Mouse (Mus musculus): Measurements from ENCODE around the gene Paxbp1. TPM values are rescaled to one million over a fixed set of nuclear protein-coding genes. Genes with fewer than 3 reads are reported as not detected.

Paxbp1 gene
- polyA plus RNA-seq, 1 experiment from 2014 or later, result 85.5 TPM

DNA sequence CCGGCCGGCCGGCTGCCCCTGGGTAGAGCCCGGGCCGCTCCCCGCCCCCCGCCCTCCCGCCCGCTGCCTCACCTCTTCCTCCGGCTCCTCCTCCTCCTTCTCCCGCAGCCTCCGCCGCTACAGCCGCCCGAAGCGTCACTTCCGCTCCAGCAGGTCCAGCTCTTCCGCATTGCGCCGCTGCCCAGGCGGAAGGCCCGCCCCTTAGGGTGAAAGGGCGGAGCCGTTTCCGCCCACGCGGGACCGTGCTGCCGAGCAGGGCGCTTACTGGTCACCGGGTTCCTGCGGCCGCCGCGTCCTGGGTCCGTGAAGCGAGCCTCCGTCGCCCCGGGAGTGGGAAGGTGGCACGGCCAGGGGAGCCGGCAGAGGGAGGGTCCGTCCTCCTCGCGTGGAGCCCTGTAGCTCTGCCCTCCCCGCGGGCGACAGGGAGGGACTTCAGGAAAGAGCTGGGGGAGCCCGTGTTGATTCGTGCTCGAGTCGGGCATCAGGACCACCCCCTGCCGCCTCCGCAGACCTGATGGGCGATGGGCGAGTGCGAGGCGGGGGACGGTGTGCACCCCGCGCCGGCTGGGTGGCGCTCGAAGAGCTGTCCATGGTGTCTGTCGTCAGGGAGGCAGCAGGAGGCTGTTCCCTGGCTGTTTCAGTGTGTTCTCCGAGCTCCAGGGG, 33.2 kb downstream of the Paxbp1 start, which contains the start of gene Synj1:
TSS of gene Synj1 (minus strand) at position 288 of the 663 bp plus-strand sequence.
- WGBS, result under 1% methylated on average over 64 of the region's 66 CpGs

GRCm38 (mm10) chr16:91010581-91011020, 33.7 kb downstream of the Paxbp1 start:
- Histone ChIP-seq H3K4me3 (replicated peaks) (peak overlapping the region; percentile 89), H3K4me1 (replicated peaks) (peaks cover 33% of the 10 kb centered on the region), H3K9me3 (no peaks in the 10 kb centered on the region), H3K9ac (replicated peaks) (peak overlapping the region; percentile 88), H3K4me2 (replicated peaks) (peak overlapping the region; percentile 69), H3K27ac (peak overlapping the region; percentile 95), H3K36me3 (peaks cover 13% of the 10 kb centered on the region), H3K27me3 (no peaks in the 10 kb centered on the region)
- no peak for ATAC-seq
- under 1% methylated on average over 42 of the region's 42 CpGs for whole genome bisulfite sequencing

More for the DNA sequence above, 33.2 kb downstream of the Paxbp1 start, which contains the start of gene Synj1:
- Histone ChIP-seq H3K4me2 (replicated peaks) (peak within 1 kb of the TSS; percentile 69), H3K9ac (replicated peaks) (peak within 1 kb of the TSS; percentile 88), H3K4me1 (replicated peaks) (peaks cover 33% of the 10 kb centered on the region), H3K36me3 (peaks cover 19% of the 10 kb centered on the region), H3K4me3 (replicated peaks) (peak within 1 kb of the TSS; percentile 89), H3K9me3 (no peaks in the 10 kb centered on the region), H3K27ac (peak within 1 kb of the TSS; percentile 95), H3K27me3 (no peaks in the 10 kb centered on the region)
- ATAC-seq, result peak; percentile 97

DNA sequence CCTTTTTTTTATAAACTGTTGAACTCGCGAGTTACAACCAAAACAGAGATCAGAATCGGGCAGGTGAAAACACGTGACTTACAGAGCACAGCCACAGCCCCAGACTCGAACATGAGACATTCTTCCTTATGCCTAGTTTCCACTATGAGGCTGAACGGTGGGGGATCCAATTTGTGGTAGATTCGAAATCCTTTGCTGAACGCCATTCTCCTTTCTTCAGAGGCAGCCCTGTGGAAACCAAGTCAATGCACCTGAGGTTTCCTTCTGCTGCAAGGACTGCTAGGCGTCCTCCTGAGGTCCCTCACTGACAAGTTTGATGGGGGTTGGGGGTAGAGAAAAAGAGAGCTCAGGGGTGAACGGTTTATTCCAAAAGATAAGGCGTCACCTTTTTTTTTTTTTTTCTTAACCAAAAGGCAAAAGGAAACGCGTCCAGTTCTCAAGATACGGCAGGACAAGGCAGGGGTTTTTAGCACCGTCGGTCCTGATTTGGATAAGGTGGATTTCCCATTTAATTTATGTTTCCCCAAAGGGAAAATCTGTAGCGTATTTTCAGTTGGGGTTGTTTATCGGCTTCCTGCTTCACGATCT, 34.3 kb downstream of the Paxbp1 start:
- Histone ChIP-seq H3K4me2 (replicated peaks) (peak overlapping the region; percentile 69), H3K4me3 (replicated peaks) (peak overlapping the region; percentile 89), H3K9me3 (no peaks in the 10 kb centered on the region), H3K27ac (peak overlapping the region; percentile 95), H3K36me3 (peaks cover 8% of the 10 kb centered on the region), H3K4me1 (replicated peaks) (peaks cover 33% of the 10 kb centered on the region), H3K9ac (replicated peaks) (peak overlapping the region; percentile 88), H3K27me3 (no peaks in the 10 kb centered on the region)
- no peak for ATAC-seq
- WGBS, result 2% methylated on average over 19 of the region's 19 CpGs

DNA sequence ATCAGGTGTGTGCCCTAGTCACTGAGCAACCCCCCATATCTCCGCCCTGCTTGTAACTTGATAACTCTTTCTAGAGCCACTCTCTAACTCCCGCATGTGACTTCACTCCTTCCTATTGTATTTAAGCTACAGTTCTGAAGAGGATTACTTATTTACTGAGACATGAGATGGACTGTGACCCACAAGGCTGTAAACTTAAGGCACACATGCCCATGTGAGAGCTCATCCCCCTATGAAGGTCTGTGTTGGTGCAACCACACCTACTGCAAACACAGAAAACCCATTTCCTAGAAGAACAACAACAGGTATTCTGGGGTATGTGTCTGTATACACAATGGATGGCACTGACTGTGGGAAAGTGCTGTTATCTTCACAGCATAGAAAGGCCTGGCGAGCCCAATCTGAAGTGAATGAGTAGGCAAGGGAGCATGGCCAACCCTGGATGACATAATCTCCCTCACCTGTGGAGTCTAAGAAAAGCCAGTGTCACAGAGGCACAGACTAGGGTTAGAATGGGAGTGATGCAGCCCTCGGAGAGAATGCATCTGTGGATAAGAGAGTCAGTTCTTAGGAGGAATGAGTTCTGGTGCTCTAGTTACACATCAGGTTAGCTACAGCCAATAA, 39.3 kb downstream of the Paxbp1 start:
- peaks cover 7% of the 10 kb centered on the region for H3K36me3 ChIP-seq
- H3K4me2 ChIP-seq (replicated peaks), result no peak overlapping the region
- peaks cover 28% of the 10 kb centered on the region for H3K4me1 ChIP-seq (replicated peaks)
- H3K27me3 ChIP-seq, result no peaks in the 10 kb centered on the region
- H3K4me3 ChIP-seq (replicated peaks), result no peak overlapping the region
- 90% methylated on average over 4 of the region's 4 CpGs for WGBS
- no peak overlapping the region for H3K27ac ChIP-seq
- no peak overlapping the region for H3K9ac ChIP-seq (replicated peaks)
- no peak for ATAC-seq
- H3K9me3 ChIP-seq, result no peaks in the 10 kb centered on the region

DNA sequence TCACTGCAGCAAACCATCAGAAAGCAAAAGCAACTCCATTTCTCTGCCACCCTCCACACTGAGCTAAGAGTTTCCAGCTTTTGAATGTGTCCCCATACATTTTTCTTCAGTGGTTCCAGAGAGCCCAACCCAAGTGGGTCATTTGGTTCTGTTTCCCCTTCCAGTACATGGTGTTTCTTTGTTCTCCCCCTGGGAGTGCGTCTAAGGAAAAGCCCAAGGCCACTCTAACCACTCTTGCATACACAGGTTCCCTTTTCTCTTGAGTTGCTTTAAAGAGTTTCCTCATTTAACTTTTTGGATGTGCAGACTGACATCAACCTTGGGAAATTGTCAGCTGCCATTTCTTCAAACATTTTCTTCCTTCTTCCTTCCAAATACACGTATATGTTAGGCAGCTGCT, 43.2 kb downstream of the Paxbp1 start:
- ATAC-seq, result no peak
- Histone ChIP-seq H3K4me1 (replicated peaks) (peaks cover 28% of the 10 kb centered on the region), H3K36me3 (peaks cover 7% of the 10 kb centered on the region), H3K9ac (replicated peaks) (no peak overlapping the region), H3K4me3 (replicated peaks) (no peak overlapping the region), H3K4me2 (replicated peaks) (no peak overlapping the region), H3K27me3 (no peaks in the 10 kb centered on the region), H3K27ac (no peak overlapping the region), H3K9me3 (no peaks in the 10 kb centered on the region)
- 91% methylated on average over 2 of the region's 2 CpGs for WGBS

DNA sequence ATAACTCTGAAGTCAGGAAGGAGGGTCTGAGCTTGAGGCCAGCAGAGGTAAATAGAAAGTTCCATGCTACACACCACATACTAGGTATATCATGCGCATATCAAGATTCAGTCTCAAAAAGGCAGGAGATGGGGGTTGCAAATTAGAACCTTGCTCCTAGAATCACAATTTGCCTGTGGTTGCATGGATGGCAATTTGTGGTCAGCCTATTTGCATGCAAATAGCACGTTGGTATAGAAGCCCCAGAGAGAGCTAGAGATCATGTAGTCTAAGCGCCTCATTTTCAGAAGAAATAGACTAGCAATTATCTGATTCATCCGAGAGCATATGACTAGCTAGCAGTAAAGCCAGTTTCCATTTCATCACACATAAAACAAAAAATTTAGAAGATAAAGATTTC, 44.5 kb downstream of the Paxbp1 start:
- Histone ChIP-seq H3K27me3 (no peaks in the 10 kb centered on the region), H3K27ac (peak overlapping the region; percentile 4; the same call in 1 of the 2 replicates)

DNA sequence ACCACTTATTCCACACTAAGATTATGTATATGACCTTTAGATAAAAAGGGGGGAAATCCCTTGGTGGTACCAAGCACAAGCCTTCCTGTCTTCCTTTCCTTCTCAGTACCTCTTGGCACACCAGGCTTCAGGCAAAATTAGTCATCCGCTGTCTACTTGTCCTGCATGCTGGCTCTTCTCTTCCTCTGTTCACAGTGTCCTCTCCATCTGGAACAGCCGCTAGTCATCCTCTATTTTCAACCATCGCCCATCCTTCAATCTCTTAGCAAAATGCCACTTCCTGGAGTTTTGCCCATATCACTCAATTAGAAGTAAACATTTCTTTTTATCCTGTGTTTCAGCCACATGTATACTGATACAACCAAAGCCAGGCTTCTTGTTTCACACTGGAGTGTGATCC, 46.5 kb downstream of the Paxbp1 start:
- H3K36me3 ChIP-seq, result peaks cover 6% of the 10 kb centered on the region
- no peaks in the 10 kb centered on the region for H3K27me3 ChIP-seq
- peaks cover 28% of the 10 kb centered on the region for H3K4me1 ChIP-seq (replicated peaks)
- no peak overlapping the region for H3K9ac ChIP-seq (replicated peaks)
- 98% methylated on average over 3 of the region's 3 CpGs for WGBS
- ATAC-seq, result no peak
- H3K4me2 ChIP-seq (replicated peaks), result no peak overlapping the region
- no peak overlapping the region for H3K4me3 ChIP-seq (replicated peaks)
- no peaks in the 10 kb centered on the region for H3K9me3 ChIP-seq
- no peak overlapping the region for H3K27ac ChIP-seq

More for the DNA sequence above, 44.5 kb downstream of the Paxbp1 start:
- H3K9ac ChIP-seq (replicated peaks), result no peak overlapping the region
- no peak overlapping the region for H3K4me2 ChIP-seq (replicated peaks)
- peaks cover 7% of the 10 kb centered on the region for H3K36me3 ChIP-seq
- H3K9me3 ChIP-seq, result no peaks in the 10 kb centered on the region
- WGBS, result 44% methylated on average over 4 of the region's 4 CpGs
- H3K4me3 ChIP-seq (replicated peaks), result no peak overlapping the region
- ATAC-seq, result no peak
- peaks cover 28% of the 10 kb centered on the region for H3K4me1 ChIP-seq (replicated peaks)

DNA sequence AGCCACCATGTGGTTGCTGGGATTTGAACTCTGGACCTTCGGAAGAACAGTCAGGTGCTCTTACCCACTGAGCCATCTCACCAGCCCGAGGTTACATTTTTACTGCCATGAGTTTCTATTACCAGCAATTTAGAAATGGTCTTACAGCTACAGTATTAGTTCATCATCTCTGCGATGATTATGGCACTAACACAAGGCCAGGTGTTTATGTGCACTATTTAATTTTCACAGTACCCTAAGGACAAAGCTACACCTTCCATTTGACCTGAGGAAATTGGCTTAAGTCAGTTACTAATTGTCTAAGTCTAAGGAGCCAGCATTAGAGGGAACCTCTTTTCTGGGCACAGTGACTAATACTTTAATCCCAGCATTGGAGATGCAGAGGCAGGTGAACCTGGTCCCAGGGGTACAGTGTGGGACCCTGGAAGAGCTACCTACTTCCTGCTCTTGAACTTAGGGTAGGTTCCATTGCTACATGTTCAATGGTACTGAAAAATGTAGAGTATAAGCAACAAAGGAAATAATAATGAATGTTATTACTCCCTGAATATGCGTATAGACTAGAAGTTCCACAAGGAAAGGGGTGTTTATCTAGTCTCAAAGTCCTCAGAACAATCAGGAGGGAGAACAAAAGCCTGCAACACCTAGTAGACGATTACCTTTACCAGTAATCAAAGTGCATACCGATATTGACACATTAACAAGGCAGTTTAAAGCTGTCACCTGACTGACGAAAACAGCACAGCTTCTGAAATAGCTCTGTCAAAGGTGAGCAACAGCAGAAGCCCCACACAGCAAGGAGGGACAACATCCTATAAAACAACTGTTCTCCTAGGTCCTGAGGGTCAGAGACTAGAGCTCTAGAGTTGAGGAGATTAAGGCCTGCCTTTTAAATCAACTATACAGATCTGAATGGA, 47.8 kb downstream of the Paxbp1 start:
- Histone ChIP-seq H3K4me2 (replicated peaks) (no peak overlapping the region), H3K4me1 (replicated peaks) (peaks cover 28% of the 10 kb centered on the region), H3K27me3 (no peaks in the 10 kb centered on the region), H3K4me3 (replicated peaks) (no peak overlapping the region), H3K9me3 (no peaks in the 10 kb centered on the region), H3K27ac (no peak overlapping the region), H3K36me3 (peaks cover 8% of the 10 kb centered on the region), H3K9ac (replicated peaks) (no peak overlapping the region)
- no peak for ATAC-seq
- WGBS, result 90% methylated on average over 7 of the region's 7 CpGs

GRCm38 (mm10) chr16:90995498-90995897, 48.8 kb downstream of the Paxbp1 start:
- peaks cover 17% of the 10 kb centered on the region for H3K36me3 ChIP-seq
- H3K9me3 ChIP-seq, result no peaks in the 10 kb centered on the region
- H3K9ac ChIP-seq (replicated peaks), result no peak overlapping the region
- no peaks in the 10 kb centered on the region for H3K27me3 ChIP-seq
- H3K4me1 ChIP-seq (replicated peaks), result peaks cover 25% of the 10 kb centered on the region
- H3K4me3 ChIP-seq (replicated peaks), result no peak overlapping the region
- H3K4me2 ChIP-seq (replicated peaks), result no peak overlapping the region
- WGBS, result 83% methylated on average over 5 of the region's 5 CpGs
- no peak overlapping the region for H3K27ac ChIP-seq
- ATAC-seq, result no peak

- Histone ChIP-seq H3K4me1 (replicated peaks) (peaks cover 22% of the 10 kb centered on the region), H3K4me3 (replicated peaks) (no peak overlapping the region), H3K9ac (replicated peaks) (no peak overlapping the region), H3K36me3 (peaks cover 21% of the 10 kb centered on the region), H3K27ac (no peak overlapping the region), H3K4me2 (replicated peaks) (no peak overlapping the region), H3K27me3 (no peaks in the 10 kb centered on the region), H3K9me3 (no peaks in the 10 kb centered on the region)
- no peak for ATAC-seq
- 91% methylated on average over 4 of the region's 4 CpGs for WGBS
Measured at GRCm38 (mm10) chr16:90995023-90995422, 49.3 kb downstream of the Paxbp1 start.

DNA sequence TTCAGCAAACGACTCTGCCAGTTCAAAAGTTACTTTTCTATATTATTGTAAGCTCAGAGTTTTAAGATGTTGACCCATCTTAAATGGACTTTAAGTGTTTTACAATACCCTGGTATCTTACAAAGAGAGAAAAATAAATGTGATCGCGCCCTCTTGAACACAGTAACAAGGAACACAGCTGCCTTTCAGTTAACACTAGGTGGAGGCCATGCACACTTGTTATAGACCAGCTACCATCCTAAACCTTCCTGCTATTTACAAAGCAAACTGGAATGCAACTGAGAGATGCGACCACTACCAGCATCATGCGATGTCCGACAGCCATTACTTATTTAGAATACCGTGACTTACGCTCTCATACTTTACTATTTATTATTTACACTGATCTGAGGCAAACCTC, 55.2 kb downstream of the Paxbp1 start:
- Histone ChIP-seq H3K27ac (no peak overlapping the region), H3K4me1 (replicated peaks) (no peaks in the 10 kb centered on the region), H3K9ac (replicated peaks) (no peak overlapping the region), H3K9me3 (no peaks in the 10 kb centered on the region), H3K36me3 (peaks cover 27% of the 10 kb centered on the region), H3K4me3 (replicated peaks) (no peak overlapping the region), H3K4me2 (replicated peaks) (no peak overlapping the region), H3K27me3 (no peaks in the 10 kb centered on the region)
- WGBS, result 95% methylated on average over 8 of the region's 8 CpGs
- ATAC-seq, result no peak
